Mouse (Mus musculus) Patski (cell line): Measurements from ENCODE around the gene Bud23. TPM values are rescaled to one million over a fixed set of nuclear protein-coding genes. Genes with fewer than 3 reads are reported as not detected.
A peak's percentile ranks its signal among the peaks of the same experiment; 100 is the strongest.

ENCODE experiments used
- ATAC-seq: fragments of 100-300 bp; one replicate; pipeline ENCODE4 v1.8.0; 2021
- CTCF ChIA-PET: fragments of 350-600 bp; sonication (Branson Sonifier 250); formaldehyde crosslinking; loops from one replicate; lab custom pipeline; 2022; ENCODE audit warnings: inconsistent platforms; lab: Charles Lee
- POLR2A ChIA-PET: fragments of 350-600 bp; sonication (Branson Sonifier 250); formaldehyde crosslinking; loops from one replicate; lab custom pipeline; 2022; ENCODE audit warnings: antibody characterized with exemption, inconsistent platforms; lab: Charles Lee
- DNase-seq: peaks from one replicate; pipeline ENCODE4 v3.0.0-alpha.2; 2011; ENCODE audit warnings: low read depth, low spot score
- H3K27me3 ChIP-seq: fragments of 371-371 bp; one replicate; pipeline ENCODE4 v1.5.1; 2021
- CTCF ChIP-seq: fragments of 100-300 bp; IDR thresholded peaks from one replicate; pipeline ENCODE4 v1.5.1; 2021
- in situ Hi-C: fragments of 300-500 bp; cut with MboI; formaldehyde crosslinking; loops from 3 replicates; pipeline ENCODE4 v1.11.1; 2018; ENCODE audit warnings: low pct_unique_long_range_greater_than_20kb, mixed read lengths
- polyA plus RNA-seq: library from polyadenylated mRNA; unstranded; gene quantifications from one replicate; pipeline ENCODE4 v1.2.3, GENCODE M21; 2021

Gene Bud23
- polyA plus RNA-seq, 1 experiment from 2014 or later = 58.7 TPM

DNA sequence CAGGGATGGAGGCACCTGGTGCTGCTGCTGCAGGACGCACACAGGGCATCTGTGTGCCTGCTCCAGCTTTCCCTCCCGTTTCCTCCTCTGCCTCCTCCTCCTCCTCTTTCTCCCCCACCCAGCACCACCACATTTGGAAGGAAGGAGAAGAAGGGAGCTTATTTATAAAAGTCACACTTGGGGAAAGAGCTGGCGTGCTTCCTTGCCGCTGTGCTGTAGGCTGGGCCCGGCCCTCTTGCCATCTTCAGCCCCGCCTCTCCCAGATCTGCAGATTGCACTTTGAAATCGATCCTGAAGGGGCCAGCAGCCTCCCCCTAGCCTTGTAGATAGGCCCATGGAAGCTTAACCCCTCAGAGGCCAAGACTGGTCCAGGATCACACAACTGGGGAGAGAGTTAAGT lies 38.9 kb downstream of the Bud23 start:
- no peak for DNase-seq
- POLR2A ChIA-PET = interaction anchor here (1.0 kb wide), 1 partner anchor 12 kb away, joined by 4 read pairs; no protein-coding TSS in a partner anchor

DNA sequence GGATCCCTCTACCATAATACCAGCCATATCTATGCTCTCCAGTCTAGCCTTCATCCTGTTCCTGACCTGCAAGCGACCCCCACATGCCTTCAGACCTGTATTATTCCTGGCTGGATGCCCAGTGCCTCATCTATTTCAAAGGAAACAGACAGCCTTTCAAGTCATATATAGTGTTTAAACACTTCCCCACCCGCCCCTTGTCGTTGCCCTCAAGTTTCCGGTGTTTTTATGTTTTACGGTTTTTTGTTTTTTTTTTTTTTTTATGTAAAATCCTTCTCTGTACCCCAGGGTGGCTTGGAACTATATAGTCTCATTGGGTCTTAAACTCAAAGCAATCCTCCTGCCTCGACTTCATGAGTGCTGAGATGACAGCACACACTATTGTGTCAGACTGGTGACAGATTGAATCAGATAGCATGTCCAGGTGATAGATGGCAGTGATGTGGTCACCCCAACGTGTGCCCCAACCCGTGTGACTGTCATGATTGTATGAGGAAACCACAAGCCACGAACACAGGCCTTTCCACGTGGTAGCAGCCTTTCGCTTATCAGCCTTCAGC lies 40.0 kb downstream of the Bud23 start:
- DNase-seq (no peak), ATAC-seq (no peak)
- POLR2A ChIA-PET = interaction anchor here (1.0 kb wide), 1 partner anchor 11 kb away, joined by 4 read pairs; no protein-coding TSS in a partner anchor
- H3K27me3 ChIP-seq = no peaks in the 10 kb centered on the region
- CTCF ChIA-PET = interaction anchor here (0.8 to 3.4 kb wide), 2 partner anchors 9 to 53 kb away, joined by 3 to 16 read pairs; partner anchors contain the start of gene Vps37d
- TF ChIP-seq CTCF = no peak
- in situ Hi-C loops = loop anchor here (5.0 kb wide), 1 partner anchor 48 kb away; no protein-coding TSS in a partner anchor

More for the DNA sequence above, 38.9 kb downstream of the Bud23 start:
- CTCF ChIA-PET = interaction anchor here (1.3 to 3.4 kb wide), 2 partner anchors 10 to 13 kb away, joined by 4 to 16 read pairs; no protein-coding TSS in a partner anchor
- no peak for ATAC-seq
- in situ Hi-C loops = no loop called here
- no peak for TF ChIP-seq CTCF
- H3K27me3 ChIP-seq = no peaks in the 10 kb centered on the region

DNA sequence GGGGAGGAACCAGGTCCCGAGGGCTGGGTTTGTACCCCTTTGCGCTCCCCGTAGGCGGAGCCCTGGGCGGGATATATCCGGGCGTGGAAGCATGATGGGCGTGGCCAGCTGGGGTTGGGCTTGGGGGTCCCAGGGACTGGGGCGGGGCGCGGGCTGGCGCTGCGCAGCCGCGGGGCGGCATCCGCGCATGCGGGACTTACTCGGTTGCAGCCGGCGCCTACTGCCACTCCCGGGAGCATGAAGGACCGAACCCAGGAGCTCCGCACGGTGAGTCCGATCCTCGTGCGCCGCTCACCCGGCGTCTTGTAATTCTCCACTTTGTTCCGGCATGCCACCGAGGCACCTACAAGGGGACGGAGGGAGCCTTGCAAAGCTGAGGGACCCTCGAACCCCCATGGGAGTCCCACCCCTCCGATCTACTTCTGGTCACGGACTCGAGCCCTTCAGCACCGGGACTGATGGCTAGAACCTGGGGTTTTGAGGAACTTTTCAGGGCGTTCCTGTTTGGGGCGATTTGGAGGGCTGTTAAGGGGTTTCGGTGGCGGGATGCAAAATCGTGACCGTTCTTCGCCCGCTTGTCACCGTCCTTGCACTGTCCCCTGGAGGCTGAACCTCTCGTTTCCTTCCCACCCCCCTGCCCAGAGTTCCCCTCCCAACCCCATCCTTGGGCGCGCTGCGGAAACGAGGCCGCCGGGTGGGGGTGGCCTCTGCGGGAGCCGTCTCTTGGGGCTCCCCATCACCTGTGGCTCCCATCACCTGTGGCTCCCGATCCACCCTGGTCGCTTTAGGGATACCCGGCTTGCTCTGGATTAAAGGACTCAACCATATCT lies 41.2 kb downstream of the Bud23 start, which contains the start of gene Stx1a:
Gene Stx1a (plus strand): TSS at position 139 of the 830 bp plus-strand sequence.
- H3K27me3 ChIP-seq = no peaks in the 10 kb centered on the region
- no peak for TF ChIP-seq CTCF
- ChIA-PET CTCF (interaction anchor here (1.3 to 3.4 kb wide), 5 partner anchors 8 to 116 kb away, joined by 3 to 16 read pairs (median 5); no protein-coding TSS in a partner anchor), POLR2A (interaction anchor here (0.6 to 0.9 kb wide), 2 partner anchors 38 to 41 kb away, joined by 3 read pairs; no protein-coding TSS in a partner anchor)
- peak; percentile 69 for ATAC-seq
- no peak for DNase-seq
- in situ Hi-C loops = loop anchor here (5.0 kb wide), 1 partner anchor 49 kb away; no protein-coding TSS in a partner anchor

DNA sequence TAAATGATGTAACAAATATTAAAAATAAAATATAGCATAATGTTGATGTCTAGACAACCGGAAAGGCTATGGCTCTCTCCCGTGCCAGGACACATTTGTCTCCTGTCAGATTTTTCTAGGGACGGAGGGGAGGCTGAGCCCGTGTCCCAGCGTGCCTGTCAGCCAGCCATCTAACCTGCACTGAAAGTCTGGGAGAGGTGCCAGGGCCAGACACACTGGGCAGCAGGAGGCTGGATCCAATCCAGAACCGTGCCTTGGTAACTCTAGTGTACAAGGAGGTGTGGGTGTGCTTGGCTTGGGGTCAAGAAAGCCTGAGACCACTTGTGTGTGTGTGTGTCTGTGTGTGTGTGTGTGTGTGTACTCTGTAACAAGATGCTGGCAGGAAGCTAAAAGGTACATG lies 42.9 kb downstream of the Bud23 start:
- in situ Hi-C loops = loop anchor here (5.0 kb wide), 1 partner anchor 50 kb away; no protein-coding TSS in a partner anchor
- ATAC-seq (no peak), DNase-seq (no peak)
- POLR2A ChIA-PET = interaction anchor here (0.6 kb wide), 1 partner anchor 251 kb away, joined by 3 read pairs; no protein-coding TSS in a partner anchor
- no peak for TF ChIP-seq CTCF
- no peaks in the 10 kb centered on the region for H3K27me3 ChIP-seq
- CTCF ChIA-PET = interaction anchor here (0.9 to 1.9 kb wide), 5 partner anchors 9 to 31 kb away, joined by 3 to 11 read pairs (median 4); no protein-coding TSS in a partner anchor

DNA sequence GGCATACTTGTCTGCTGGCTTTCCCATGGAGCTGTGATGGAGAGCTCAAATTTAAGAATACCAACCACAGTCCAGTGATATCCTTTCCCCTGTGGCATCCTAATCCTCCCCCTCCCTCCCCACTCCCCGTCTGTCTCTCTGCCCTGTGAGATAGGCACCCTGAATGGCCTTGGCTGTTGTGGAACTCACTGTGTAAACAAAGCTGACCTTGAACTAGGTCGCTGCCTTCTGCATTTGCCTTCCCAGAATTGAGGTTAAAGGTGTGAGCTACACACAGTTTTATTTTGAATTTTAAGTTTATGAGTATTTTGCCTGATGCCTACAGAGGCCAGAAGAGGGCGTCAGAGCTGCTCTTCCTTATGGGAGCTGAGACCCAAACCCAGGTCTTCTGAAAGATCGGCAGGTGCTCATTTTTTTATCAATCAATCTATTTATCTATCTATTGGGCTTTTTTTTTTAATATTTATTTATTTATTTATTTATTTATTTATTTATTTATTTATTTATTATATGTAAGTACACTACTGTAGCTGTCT lies 48.5 kb downstream of the Bud23 start:
- ChIA-PET CTCF (interaction anchor here (0.8 to 3.9 kb wide), 20 partner anchors 9 to 269 kb away, joined by 3 to 26 read pairs (median 4); partner anchors contain the start of gene Vps37d), POLR2A (interaction anchor here (1.2 to 1.3 kb wide), 2 partner anchors 18 to 48 kb away, joined by 3 to 4 read pairs; partner anchors contain the start of gene Dnajc30)
- in situ Hi-C loops = loop anchor here (5.0 to 10.0 kb wide), 2 partner anchors 149 to 271 kb away; partner anchors contain the start of gene Bcl7b
- ATAC-seq (no peak), DNase-seq (no peak)
- no peak for TF ChIP-seq CTCF
- no peaks in the 10 kb centered on the region for H3K27me3 ChIP-seq

DNA sequence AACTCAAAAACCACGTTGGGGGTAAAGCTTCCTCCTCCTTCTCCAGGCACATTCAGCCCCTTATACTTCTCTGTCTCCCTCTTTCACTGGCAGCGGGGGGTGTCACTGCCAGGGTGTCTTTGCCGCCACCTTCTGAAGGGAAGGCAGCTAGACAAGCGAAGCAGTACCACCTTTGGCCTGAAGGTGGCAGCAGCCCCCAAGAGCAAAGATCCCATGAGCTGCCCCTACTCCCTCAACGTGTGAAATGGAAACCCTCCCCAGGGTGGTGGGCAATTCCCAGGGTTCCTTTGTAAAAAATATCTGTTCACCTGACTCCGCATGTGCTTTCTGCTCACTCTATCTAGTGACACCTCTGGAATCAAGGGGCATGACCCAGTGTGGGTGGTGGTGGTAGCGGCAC lies 49.3 kb downstream of the Bud23 start:
- POLR2A ChIA-PET = interaction anchor here (1.2 to 1.3 kb wide), 2 partner anchors 19 to 48 kb away, joined by 3 to 4 read pairs; partner anchors contain the start of gene Dnajc30
- no peak for DNase-seq
- TF ChIP-seq CTCF = no peak
- in situ Hi-C loops = loop anchor here (5.0 to 10.0 kb wide), 2 partner anchors 149 to 272 kb away; partner anchors contain the start of gene Bcl7b
- no peaks in the 10 kb centered on the region for H3K27me3 ChIP-seq
- ATAC-seq = no peak
- CTCF ChIA-PET = interaction anchor here (0.7 to 3.9 kb wide), 28 partner anchors 10 to 324 kb away, joined by 3 to 26 read pairs (median 4); partner anchors contain the start of gene Vps37d

DNA sequence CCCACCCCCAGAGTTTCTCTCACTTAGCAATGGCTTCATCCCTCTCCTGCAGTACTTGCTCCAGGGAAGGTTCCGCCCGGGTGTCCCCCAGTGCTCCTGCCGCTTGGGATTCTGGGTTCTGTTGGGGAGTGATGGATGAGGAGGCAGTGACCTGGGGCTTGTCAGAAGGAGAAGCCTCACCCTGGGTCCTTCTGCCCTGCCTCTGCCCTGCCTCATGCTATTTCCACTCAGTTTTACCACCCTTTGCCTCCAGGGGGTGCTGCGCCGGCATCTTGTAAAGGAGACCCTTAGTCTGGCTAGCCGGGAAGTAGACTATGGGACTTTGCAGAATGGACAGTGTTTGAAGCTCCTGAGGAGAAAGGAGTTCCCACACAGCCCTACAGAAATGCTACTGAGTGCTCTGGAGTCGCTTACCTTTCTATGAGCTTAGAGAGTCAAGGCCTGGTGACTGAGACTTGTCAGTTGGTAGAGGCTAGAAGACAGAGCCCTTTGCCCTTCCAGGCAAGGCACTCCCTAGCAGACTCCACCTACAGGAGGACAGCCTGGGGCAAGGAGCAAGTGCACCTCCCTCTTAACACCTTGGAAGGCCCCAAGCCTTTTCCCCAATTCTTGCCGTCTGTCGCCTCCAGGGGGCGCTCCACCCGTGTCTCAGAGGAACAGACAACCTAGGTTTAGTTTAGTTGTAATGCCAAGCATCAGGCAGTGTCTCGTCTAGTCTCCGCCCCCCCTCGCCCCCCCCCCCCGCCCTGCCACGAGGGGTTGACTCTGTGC lies 51.9 kb downstream of the Bud23 start:
- POLR2A ChIA-PET = interaction anchor here (0.5 to 1.1 kb wide), 2 partner anchors 52 to 357 kb away, joined by 3 to 4 read pairs; partner anchors contain the start of genes Bud23 and Nsun5
- DNase-seq (no peak), ATAC-seq (no peak)
- TF ChIP-seq CTCF = no peak
- in situ Hi-C loops = loop anchor here (10.0 kb wide), 1 partner anchor 152 kb away; the partner anchor contains the start of gene Bcl7b
- CTCF ChIA-PET = interaction anchor here (0.7 to 2.8 kb wide), 9 partner anchors 10 to 274 kb away, joined by 3 to 9 read pairs (median 4); no protein-coding TSS in a partner anchor
- no peaks in the 10 kb centered on the region for H3K27me3 ChIP-seq

DNA sequence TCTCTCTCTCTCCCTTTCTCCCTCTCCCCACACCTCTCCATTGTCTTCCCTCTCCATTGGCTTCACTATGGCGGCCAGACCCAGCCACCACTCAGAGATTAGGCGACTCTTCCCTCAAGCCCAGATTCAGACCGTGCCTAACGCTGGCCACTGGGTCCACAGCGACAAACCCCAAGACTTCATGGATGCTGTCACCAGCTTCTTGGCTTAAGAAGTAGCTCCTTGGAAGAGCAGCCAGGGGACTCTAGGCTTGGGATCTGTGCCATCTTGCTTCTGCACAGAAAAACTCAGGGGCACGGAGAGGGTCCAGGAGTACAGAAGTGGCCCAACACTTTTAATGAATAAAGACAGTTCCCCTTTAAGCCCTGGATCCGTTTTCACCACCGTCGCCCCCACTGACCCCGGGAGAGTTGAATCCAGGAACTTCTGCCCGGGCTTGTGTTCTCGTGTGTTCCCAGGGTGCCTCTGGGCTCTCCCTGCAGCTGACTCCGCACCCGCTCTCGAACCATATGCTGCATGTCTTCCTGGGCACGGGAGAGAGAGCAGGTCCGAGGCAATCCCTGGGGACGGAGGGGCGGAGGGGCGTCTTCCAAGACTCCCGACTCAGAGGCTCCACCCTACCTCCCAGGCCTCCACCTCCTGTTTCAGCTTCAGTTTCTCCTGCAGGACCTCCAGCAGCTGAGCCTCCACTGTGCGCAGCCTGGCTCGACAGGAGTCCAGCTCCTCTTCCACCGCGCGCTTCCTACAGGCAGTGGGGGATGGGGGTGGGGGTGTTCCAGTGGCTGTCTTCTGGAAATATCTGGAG lies 52.7 kb downstream of the Bud23 start:
- DNase-seq = no peak
- TF ChIP-seq CTCF = no peak
- ChIA-PET CTCF (interaction anchor here (0.7 to 2.8 kb wide), 8 partner anchors 10 to 274 kb away, joined by 3 to 9 read pairs (median 4); no protein-coding TSS in a partner anchor), POLR2A (interaction anchor here (1.1 kb wide), 1 partner anchor 53 kb away, joined by 4 read pairs; the partner anchor contains the start of gene Bud23)
- in situ Hi-C loops = loop anchor here (10.0 kb wide), 1 partner anchor 153 kb away; the partner anchor contains the start of gene Bcl7b
- H3K27me3 ChIP-seq = no peaks in the 10 kb centered on the region
- ATAC-seq = no peak
